Mouse (Mus musculus): ENCODE data around the gene Gapvd1. TPM values are rescaled to one million over a fixed set of nuclear protein-coding genes. Genes with fewer than 3 reads are reported as not detected.
A peak's percentile ranks its signal among the peaks of the same experiment; 100 is the strongest.
"Not testable (repeated sequence)": the region's sequence is repeated elsewhere in the genome, so short reads cannot be mapped to it uniquely, and the experiment has no call there.

The Gapvd1 gene
- polyA plus RNA-seq, 1 experiment from 2014 or later = 78.5 TPM

DNA sequence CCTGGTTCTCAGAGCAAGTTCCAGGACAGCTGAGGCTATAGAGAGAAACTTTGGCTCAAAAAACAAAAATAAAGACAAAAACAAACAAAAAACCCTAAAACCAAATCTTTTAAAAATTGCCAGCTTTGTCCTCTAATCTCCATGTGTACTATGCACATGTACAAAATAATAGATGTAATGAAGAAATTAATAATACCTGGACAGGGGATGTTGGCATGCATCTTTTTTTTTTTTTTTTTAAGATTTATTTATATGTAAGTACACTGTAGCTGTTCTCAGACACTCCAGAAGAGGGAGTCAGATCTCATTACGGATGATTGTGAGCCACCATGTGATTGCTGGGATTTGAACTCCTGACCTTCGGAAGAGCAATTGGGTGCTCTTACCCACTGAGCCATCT is 37.5 kb upstream of the Gapvd1 start:
- H3K27ac ChIP-seq (ENCODE audit: poor library complexity, severe bottlenecking); H3K4me3 ChIP-seq; H3K9me3 ChIP-seq (replicated peaks); H3K4me1 ChIP-seq (replicated peaks); H3K4me2 ChIP-seq; ATAC-seq (ENCODE audit: insufficient number of reproducible peaks, low FRiP score); H3K9ac ChIP-seq; H3K27me3 ChIP-seq (replicated peaks): not testable (repeated sequence)
- 98% methylated on average over 2 of the region's 2 CpGs for whole genome bisulfite sequencing
- H3K36me3 ChIP-seq = peaks cover 48% of the 10 kb centered on the region

GRCm38 (mm10) chr2:34790282-34790681 is 35.2 kb upstream of the Gapvd1 start:
- H3K27ac ChIP-seq (ENCODE audit: poor library complexity, severe bottlenecking) = no peak overlapping the region
- 86% methylated on average over 8 of the region's 8 CpGs for WGBS
- H3K27me3 ChIP-seq (replicated peaks) = no peaks in the 10 kb centered on the region
- no peaks in the 10 kb centered on the region for H3K9me3 ChIP-seq (replicated peaks)
- no peak overlapping the region for H3K4me2 ChIP-seq
- peaks cover 41% of the 10 kb centered on the region for H3K36me3 ChIP-seq
- ATAC-seq (ENCODE audit: insufficient number of reproducible peaks, low FRiP score) = no peak
- H3K9ac ChIP-seq = no peak overlapping the region
- H3K4me1 ChIP-seq (replicated peaks) = peaks cover 7% of the 10 kb centered on the region; the same call in 1 of the 2 replicates
- H3K4me3 ChIP-seq = no peak overlapping the region

GRCm38 (mm10) chr2:34784085-34784484 is 29.1 kb upstream of the Gapvd1 start:
- Histone ChIP-seq H3K4me2 (no peak overlapping the region), H3K9ac (no peak overlapping the region), H3K4me1 (replicated peaks) (peaks cover 20% of the 10 kb centered on the region), H3K4me3 (no peak overlapping the region), H3K9me3 (replicated peaks) (0 out of 2 replicates have a peak, but pooled peaks cover 4% of the 10 kb centered on the region), H3K27ac (ENCODE audit: poor library complexity, severe bottlenecking) (peak overlapping the region; percentile 72), H3K27me3 (replicated peaks) (no peaks in the 10 kb centered on the region), H3K36me3 (peaks cover 51% of the 10 kb centered on the region)
- WGBS = 77% methylated on average over 2 of the region's 2 CpGs
- no peak for ATAC-seq (ENCODE audit: insufficient number of reproducible peaks, low FRiP score)

- Histone ChIP-seq H3K36me3 (peaks cover 57% of the 10 kb centered on the region), H3K4me3 (no peak overlapping the region), H3K9ac (no peak overlapping the region), H3K9me3 (replicated peaks) (0 out of 2 replicates have a peak, but pooled peaks cover 4% of the 10 kb centered on the region), H3K27me3 (replicated peaks) (no peaks in the 10 kb centered on the region), H3K4me2 (peak overlapping the region; percentile 15; the same call in 1 of the 2 replicates), H3K4me1 (replicated peaks) (peaks cover 14% of the 10 kb centered on the region), H3K27ac (ENCODE audit: poor library complexity, severe bottlenecking) (peak overlapping the region; percentile 72)
- ATAC-seq (ENCODE audit: insufficient number of reproducible peaks, low FRiP score) = peak; percentile 92
- 42% methylated on average over 14 of the region's 14 CpGs for WGBS
These were observed 28.3 kb upstream of the Gapvd1 start for GRCm38 (mm10) chr2:34783064-34784020.

- no peak overlapping the region for H3K27ac ChIP-seq (ENCODE audit: poor library complexity, severe bottlenecking)
- peaks cover 37% of the 10 kb centered on the region for H3K4me1 ChIP-seq (replicated peaks)
- no peaks in the 10 kb centered on the region for H3K27me3 ChIP-seq (replicated peaks)
- no peak overlapping the region for H3K9ac ChIP-seq
- no peak for ATAC-seq (ENCODE audit: insufficient number of reproducible peaks, low FRiP score)
- 67% methylated on average over 1 of the region's 1 CpGs for WGBS
- H3K36me3 ChIP-seq = peaks cover 80% of the 10 kb centered on the region
- no peaks in the 10 kb centered on the region for H3K9me3 ChIP-seq (replicated peaks)
- no peak overlapping the region for H3K4me3 ChIP-seq
- no peak overlapping the region for H3K4me2 ChIP-seq
These were observed 22.3 kb upstream of the Gapvd1 start for GRCm38 (mm10) chr2:34777237-34777868.

DNA sequence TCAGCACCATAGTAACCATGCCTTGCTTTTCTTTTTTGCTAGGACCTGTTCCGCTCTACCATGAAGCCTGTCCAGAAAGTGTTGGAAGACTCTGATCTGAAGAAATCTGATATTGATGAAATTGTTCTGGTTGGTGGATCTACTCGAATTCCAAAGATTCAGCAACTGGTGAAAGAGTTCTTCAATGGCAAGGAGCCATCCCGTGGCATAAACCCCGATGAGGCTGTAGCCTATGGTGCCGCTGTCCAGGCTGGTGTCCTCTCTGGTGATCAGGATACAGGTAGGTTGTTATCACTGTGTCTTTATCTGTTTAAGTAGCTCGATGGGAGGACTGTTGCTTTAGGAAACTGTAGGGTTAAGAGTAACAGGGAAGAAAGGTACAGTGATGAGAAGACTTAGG is 19.5 kb upstream of the Gapvd1 start:
- Histone ChIP-seq H3K27ac (ENCODE audit: poor library complexity, severe bottlenecking) (no peak overlapping the region), H3K9ac (0 out of 2 replicates have a peak overlapping the region, but pooled peaks have one; percentile 99), H3K36me3 (peaks cover 65% of the 10 kb centered on the region), H3K27me3 (replicated peaks) (no peaks in the 10 kb centered on the region), H3K4me1 (replicated peaks) (peaks cover 42% of the 10 kb centered on the region), H3K4me2 (peak overlapping the region; percentile 77), H3K9me3 (replicated peaks) (no peaks in the 10 kb centered on the region), H3K4me3 (peak overlapping the region; percentile 96)
- 79% methylated on average over 6 of the region's 6 CpGs for WGBS
- ATAC-seq (ENCODE audit: insufficient number of reproducible peaks, low FRiP score) = no peak

DNA sequence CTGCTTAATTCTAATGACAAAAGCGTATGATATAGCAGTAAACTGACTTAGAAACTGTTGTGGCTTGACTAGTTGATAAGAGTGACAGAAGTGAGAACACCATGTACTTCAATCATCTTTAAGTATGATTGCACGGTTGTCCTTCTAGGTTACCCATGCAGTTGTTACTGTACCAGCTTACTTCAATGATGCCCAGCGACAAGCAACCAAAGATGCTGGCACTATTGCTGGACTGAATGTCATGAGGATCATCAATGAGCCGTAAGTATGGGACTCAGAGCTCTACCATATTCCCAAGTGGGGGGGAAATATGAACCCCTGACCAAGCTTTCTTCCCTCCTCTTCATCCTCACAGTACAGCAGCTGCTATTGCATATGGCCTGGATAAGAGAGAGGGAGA is 18.6 kb upstream of the Gapvd1 start:
- H3K9me3 ChIP-seq (replicated peaks) = no peaks in the 10 kb centered on the region
- 80% methylated on average over 4 of the region's 4 CpGs for WGBS
- H3K4me1 ChIP-seq (replicated peaks) = peaks cover 42% of the 10 kb centered on the region
- H3K27ac ChIP-seq (ENCODE audit: poor library complexity, severe bottlenecking) = no peak overlapping the region
- H3K9ac ChIP-seq = peak overlapping the region; percentile 99
- H3K36me3 ChIP-seq = peaks cover 58% of the 10 kb centered on the region
- peak overlapping the region; percentile 96 for H3K4me3 ChIP-seq
- no peak for ATAC-seq (ENCODE audit: insufficient number of reproducible peaks, low FRiP score)
- H3K27me3 ChIP-seq (replicated peaks) = no peaks in the 10 kb centered on the region
- H3K4me2 ChIP-seq = peak overlapping the region; percentile 77

DNA sequence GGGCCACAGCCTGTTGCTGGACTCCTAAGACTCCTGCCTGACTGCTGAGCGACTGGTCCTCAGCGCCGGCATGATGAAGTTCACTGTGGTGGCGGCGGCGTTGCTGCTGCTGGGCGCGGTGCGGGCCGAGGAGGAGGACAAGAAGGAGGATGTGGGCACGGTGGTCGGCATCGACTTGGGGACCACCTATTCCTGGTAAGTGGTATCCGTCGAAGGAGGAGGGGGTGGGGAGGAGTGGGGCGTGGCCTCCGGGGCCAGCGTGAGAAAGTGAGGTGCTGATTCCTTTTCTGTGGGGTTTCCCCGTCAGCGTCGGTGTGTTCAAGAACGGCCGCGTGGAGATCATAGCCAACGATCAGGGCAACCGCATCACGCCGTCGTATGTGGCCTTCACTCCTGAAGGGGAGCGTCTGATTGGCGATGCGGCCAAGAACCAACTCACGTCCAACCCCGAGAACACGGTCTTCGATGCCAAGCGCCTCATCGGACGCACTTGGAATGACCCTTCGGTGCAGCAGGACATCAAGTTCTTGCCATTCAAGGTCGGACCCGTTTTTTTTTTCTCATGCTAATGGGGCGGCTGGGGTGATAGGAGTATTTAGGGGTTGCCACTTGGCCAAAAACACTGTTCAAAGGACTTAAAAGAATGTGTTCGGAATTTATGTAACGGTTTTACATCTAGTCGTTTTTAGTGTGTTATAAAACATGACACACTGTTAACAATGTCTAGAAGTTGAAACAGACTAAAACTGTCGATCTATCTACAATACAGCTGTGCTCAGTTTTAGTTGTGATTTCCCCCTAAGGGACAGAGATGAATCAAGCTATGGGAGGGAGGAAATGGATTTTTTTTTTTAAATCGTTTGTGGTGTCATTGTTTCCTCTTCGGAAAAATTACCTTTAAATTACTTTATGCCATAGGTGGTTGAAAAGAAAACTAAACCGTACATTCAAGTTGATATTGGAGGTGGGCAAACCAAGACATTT is 17.5 kb upstream of the Gapvd1 start:
- Histone ChIP-seq H3K4me3 (peak overlapping the region; percentile 96), H3K27me3 (replicated peaks) (no peaks in the 10 kb centered on the region), H3K27ac (ENCODE audit: poor library complexity, severe bottlenecking) (peak overlapping the region; percentile 89), H3K9ac (peak overlapping the region; percentile 99), H3K9me3 (replicated peaks) (no peaks in the 10 kb centered on the region), H3K4me2 (peak overlapping the region; percentile 77), H3K4me1 (replicated peaks) (peaks cover 42% of the 10 kb centered on the region), H3K36me3 (peaks cover 48% of the 10 kb centered on the region)
- peak; percentile 37 for ATAC-seq (ENCODE audit: insufficient number of reproducible peaks, low FRiP score)
- 3% methylated on average over 50 of the region's 50 CpGs for WGBS

GRCm38 (mm10) chr2:34771368-34772226 is 16.6 kb upstream of the Gapvd1 start, which contains the start of gene Hspa5:
Gene Hspa5, plus strand, starts transcription at chr2:34771970.
- Histone ChIP-seq H3K27me3 (replicated peaks) (no peaks in the 10 kb centered on the region), H3K9ac (peak within 1 kb of the TSS; percentile 99), H3K4me3 (peak within 1 kb of the TSS; percentile 96), H3K9me3 (replicated peaks) (no peaks in the 10 kb centered on the region), H3K36me3 (peaks cover 39% of the 10 kb centered on the region), H3K4me1 (replicated peaks) (peaks cover 38% of the 10 kb centered on the region), H3K4me2 (peak within 1 kb of the TSS; percentile 77), H3K27ac (ENCODE audit: poor library complexity, severe bottlenecking) (peak within 1 kb of the TSS; percentile 89)
- ATAC-seq (ENCODE audit: insufficient number of reproducible peaks, low FRiP score) = peak; percentile 99
- WGBS = 0% methylated on average over 60 of the region's 60 CpGs

GRCm38 (mm10) chr2:34770951-34771350 is 15.9 kb upstream of the Gapvd1 start:
- Histone ChIP-seq H3K4me3 (peak overlapping the region; percentile 96), H3K27me3 (replicated peaks) (no peaks in the 10 kb centered on the region), H3K27ac (ENCODE audit: poor library complexity, severe bottlenecking) (peak overlapping the region; percentile 89), H3K4me1 (replicated peaks) (peaks cover 33% of the 10 kb centered on the region), H3K36me3 (peaks cover 32% of the 10 kb centered on the region), H3K4me2 (peak overlapping the region; percentile 67), H3K9ac (peak overlapping the region; percentile 93), H3K9me3 (replicated peaks) (no peaks in the 10 kb centered on the region)
- no peak for ATAC-seq (ENCODE audit: insufficient number of reproducible peaks, low FRiP score)
- WGBS = 4% methylated on average over 6 of the region's 6 CpGs

Data from heart, embryonic 12.5 days (tissue).